Mouse (Mus musculus) myocyte (in vitro differentiated cells): ENCODE measurements around the gene Prex1.

Experiments
- CEBPB ChIP-seq: IDR thresholded peaks from 2 replicates; pipeline ENCODE4 v1.6.1; 2011; ENCODE audit warnings: mild to moderate bottlenecking, moderate library complexity; ENCODE audit not compliant: poor library complexity, insufficient read depth, severe bottlenecking
- E2F4 ChIP-seq: IDR thresholded peaks from one replicate; pipeline ENCODE4 v1.6.1; 2011; ENCODE audit warnings: mild to moderate bottlenecking, control low read depth, moderate library complexity; ENCODE audit not compliant: insufficient read depth
- MAX ChIP-seq: IDR thresholded peaks from one replicate; pipeline ENCODE4 v1.6.1; 2011; ENCODE audit warnings: low read depth, mild to moderate bottlenecking, control low read depth
- MYOG ChIP-seq, 3 experiments: IDR thresholded peaks; one replicate each; pipeline ENCODE4 v1.6.1; 2011; ENCODE audit warnings: control low read depth in 2 of 3, low read depth in 2 of 3, mild to moderate bottlenecking in 2 of 3; ENCODE audit not compliant: insufficient read length in 2 of 3, control insufficient read depth in 1 of 3, insufficient read depth in 1 of 3
- POLR2A ChIP-seq: IDR thresholded peaks from one replicate; pipeline ENCODE4 v1.6.1; 2011; ENCODE audit warnings: low read depth, mild to moderate bottlenecking, control low read depth, moderate library complexity; ENCODE audit not compliant: insufficient read length
- POLR2AphosphoS2 ChIP-seq: IDR thresholded peaks from one replicate; pipeline ENCODE4 v1.6.1; 2011; ENCODE audit warnings: low read depth, control low read depth; ENCODE audit not compliant: insufficient read length
- REST ChIP-seq: IDR thresholded peaks from one replicate; pipeline ENCODE4 v1.6.1; 2011; ENCODE audit warnings: mild to moderate bottlenecking, control low read depth, moderate library complexity; ENCODE audit not compliant: insufficient read depth, insufficient read length
- SRF ChIP-seq: IDR thresholded peaks from one replicate; pipeline ENCODE4 v1.6.1; 2011; ENCODE audit warnings: low read depth; ENCODE audit not compliant: control insufficient read depth, insufficient read length
- TCF12 ChIP-seq: IDR thresholded peaks from one replicate; pipeline ENCODE4 v1.6.1; 2011; ENCODE audit warnings: mild to moderate bottlenecking, control low read depth; ENCODE audit not compliant: poor library complexity, insufficient read depth, severe bottlenecking
- USF1 ChIP-seq: IDR thresholded peaks from one replicate; pipeline ENCODE4 v1.6.1; 2011; ENCODE audit warnings: low read depth, mild to moderate bottlenecking, control low read depth, moderate library complexity

- TF ChIP-seq MAX (no peak), USF1 (no peak), POLR2A (no peak), MYOG (IDR thresholded peaks at IDR 0.05; ENCODE audit: control insufficient read depth in 1 of 3, insufficient read depth in 1 of 3, insufficient read length in 2 of 3, low read depth in 2 of 3) (no peak), TCF12 (no peak), POLR2AphosphoS2 (no peak), SRF (no peak), CEBPB (no peak), E2F4 (no peak), REST (no peak)
Observed at GRCm38 (mm10) chr2:166553502-166554168, 160.0 kb downstream of the Prex1 start.
